Mouse (Mus musculus): ENCODE results near the gene Rapgef4.

GRCm38 (mm10) chr2:71964216-71964615 lies 16.8 kb upstream of the Rapgef4 start:
- no peak for TF ChIP-seq CTCF (IDR thresholded peaks at IDR 0.05; ENCODE audit: borderline replicate concordance, extremely low read depth, insufficient read depth, insufficient read length)
- TF ChIP-seq POLR2A (IDR thresholded peaks at IDR 0.05; ENCODE audit: borderline replicate concordance, extremely low read depth, insufficient read depth, insufficient read length, poor library complexity, severe bottlenecking) = no peak

Data from brain, embryonic 14.5 days (tissue).